Mouse (Mus musculus) liver, postnatal 0 days (tissue): ENCODE measurements around the gene Pimreg. TPM values are rescaled to one million over a fixed set of nuclear protein-coding genes. Genes with fewer than 3 reads are reported as not detected.

Experiments
- ATAC-seq: fragments of 200-750 bp; cut with Nextera tagmentation; 2 replicates; pipeline ENCODE4 v1.8.0; 2017; ENCODE audit warnings: mild to moderate bottlenecking, moderate library complexity
- DNase-seq: peaks from one replicate; pipeline ENCODE4 v3.0.0-alpha.2; 2016
- H3K27ac ChIP-seq: fragments of 300-500 bp; sonication (generic); 2 replicates; pipeline ENCODE4 v1.5.1; 2014; ENCODE audit warnings: antibody characterized with exemption, moderate library complexity, mild to moderate bottlenecking, low read depth
- H3K27me3 ChIP-seq: fragments of 300-500 bp; sonication (generic); 2 replicates; pipeline ENCODE4 v1.6.1; 2014; ENCODE audit warnings: low read length, control low read depth, mixed read lengths; ENCODE audit not compliant: insufficient read depth
- H3K36me3 ChIP-seq: fragments of 300-500 bp; sonication (generic); replicated peaks from 2 replicates; pipeline ENCODE4 v1.6.1; 2014; ENCODE audit warnings: mild to moderate bottlenecking, control low read depth, low read length, moderate library complexity, mixed read lengths; ENCODE audit not compliant: insufficient read depth
- H3K4me1 ChIP-seq: fragments of 300-500 bp; sonication (generic); 2 replicates; pipeline ENCODE4 v1.6.1; 2014; ENCODE audit warnings: antibody characterized with exemption, mild to moderate bottlenecking, control low read depth; ENCODE audit not compliant: insufficient read depth
- H3K4me2 ChIP-seq: fragments of 300-500 bp; sonication (generic); 2 replicates; pipeline ENCODE4 v1.6.1; 2014; ENCODE audit warnings: low read depth, mild to moderate bottlenecking, low read length, moderate library complexity, mixed read lengths
- H3K4me3 ChIP-seq: fragments of 300-500 bp; sonication (generic); 2 replicates; pipeline ENCODE4 v1.5.1; 2014; ENCODE audit warnings: low read depth, low read length
- H3K9ac ChIP-seq: fragments of 300-500 bp; sonication (generic); replicated peaks from 2 replicates; pipeline ENCODE4 v1.6.1; 2014; ENCODE audit warnings: mild to moderate bottlenecking, moderate library complexity
- H3K9me3 ChIP-seq: fragments of 300-500 bp; sonication (generic); 2 replicates; pipeline ENCODE4 v1.6.1; 2016; ENCODE audit warnings: mild to moderate bottlenecking, control low read depth, low read length, mixed read lengths
- CTCF ChIP-seq: sonication (generic); IDR thresholded peaks from 2 replicates; pipeline ENCODE4 v1.5.1; 2016; ENCODE audit warnings: antibody characterized with exemption, low read depth
- EP300 ChIP-seq: IDR thresholded peaks from 2 replicates; pipeline ENCODE4 v1.6.1; 2016; ENCODE audit warnings: antibody characterized with exemption, low read depth, mild to moderate bottlenecking
- WGBS: fragments of 180-500 bp; shearing (Covaris S2); extraction: QIAGEN DNeasy Blood & Tissue Kit; methylation state at CpG from one replicate; pipeline ENCODE4 v1.1.7; 2014; ENCODE audit not compliant: insufficient replicate concordance; 5-methylcytosine and 5-hydroxymethylcytosine counted together
- polyA plus RNA-seq: library from polyadenylated mRNA; unstranded; fragments of >200 nt; fragmentation: Nextera tagmentation; extraction: Ambion mirVana; gene quantifications from 2 replicates; pipeline ENCODE4 v1.2.1, GENCODE M21; 2015

The Pimreg gene
- polyA plus RNA-seq, 1 experiment from 2014 or later = 7.0 TPM

DNA sequence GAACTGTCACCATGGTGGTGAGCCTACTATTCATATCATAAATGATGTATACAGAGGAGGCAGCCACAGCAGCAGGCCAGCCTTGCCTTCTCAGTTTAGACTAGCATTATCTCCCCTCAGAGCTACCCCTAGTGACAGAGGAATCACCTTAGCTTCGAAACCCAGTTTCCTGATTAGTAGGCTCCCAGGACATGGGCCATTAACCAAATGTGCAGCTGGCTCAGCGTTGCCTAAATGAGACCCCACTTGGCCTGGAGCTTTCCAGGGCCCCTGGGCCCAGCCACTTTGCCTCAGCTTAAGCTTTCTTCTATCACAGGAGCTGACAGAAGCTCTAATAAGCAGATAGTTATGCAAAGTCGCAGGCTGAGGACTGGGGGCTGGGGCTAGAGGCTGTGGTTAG is 54.2 kb downstream of the Pimreg start:
- no peaks in the 10 kb centered on the region for H3K36me3 ChIP-seq
- no peak for ATAC-seq
- TF ChIP-seq EP300 (no peak), CTCF (no peak)

More for the DNA sequence above, 54.2 kb downstream of the Pimreg start:
- Histone ChIP-seq H3K27me3 (no peaks in the 10 kb centered on the region), H3K9me3 (no peaks in the 10 kb centered on the region), H3K4me3 (no peak overlapping the region), H3K27ac (no peak overlapping the region), H3K4me1 (no peaks in the 10 kb centered on the region), H3K9ac (no peak overlapping the region), H3K4me2 (no peak overlapping the region)
- DNase-seq = no peak
- WGBS = 47% methylated on average over 3 of the region's 3 CpGs

Other genes with a start within 250 kb of the Pimreg start
- gene Aipl1, start 4.5 kb upstream of the Pimreg start, polyA plus RNA-seq = 0.05 and 0.11 TPM in 2 replicates
- 0.02 TPM in 1 of 2 replicates, not detected in the other for gene Pitpnm3, start 93.7 kb downstream of the Pimreg start, polyA plus RNA-seq
- not detected in 2 replicates for gene Gm43951, start 164.8 kb downstream of the Pimreg start, polyA plus RNA-seq
- gene 4933427D14Rik, start 165.4 kb downstream of the Pimreg start, polyA plus RNA-seq = 1.7 and 1.8 TPM in 2 replicates
- gene Txndc17, start 165.5 kb downstream of the Pimreg start, polyA plus RNA-seq = 71.3 and 76.8 TPM in 2 replicates
- 12.2 and 12.5 TPM in 2 replicates for gene Med31, start 173.6 kb downstream of the Pimreg start, polyA plus RNA-seq
- gene Slc13a5, start 225.2 kb downstream of the Pimreg start, polyA plus RNA-seq = not detected in 2 replicates